Mouse (Mus musculus): ENCODE results near the gene Ppia.

DNA sequence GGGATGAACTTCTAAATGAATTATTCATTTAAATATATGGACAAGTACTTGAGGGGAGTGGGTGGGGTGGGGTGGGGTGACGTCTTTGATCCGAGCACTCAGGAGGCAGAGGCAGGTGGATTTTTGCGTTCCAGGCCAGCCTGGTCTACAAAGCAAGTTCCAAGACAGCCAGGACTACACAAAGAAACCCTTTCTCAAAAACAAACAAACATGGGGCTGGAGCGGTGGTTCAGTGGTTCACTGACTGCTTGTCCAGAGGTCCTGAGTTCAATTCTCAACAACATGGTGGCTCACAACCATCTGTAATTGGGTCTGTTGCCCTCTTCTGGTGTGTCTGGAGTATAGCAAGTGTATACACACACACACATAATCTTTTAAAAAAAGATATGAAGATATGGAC lies 30.2 kb downstream of the Ppia start:
- TF ChIP-seq CTCF (conservative IDR thresholded peaks at IDR 0.05 in 1 of 2, IDR thresholded peaks at IDR 0.05 in 1 of 2; ENCODE audit: low read depth in 2 of 2, low read length in 2 of 2) (no peak), POLR2A (IDR thresholded peaks at IDR 0.05; ENCODE audit: low read depth, low read length) (no peak), GABPA (IDR thresholded peaks at IDR 0.05; ENCODE audit: insufficient replicate concordance, low read depth, low read length) (no peak), MAZ (IDR thresholded peaks at IDR 0.05; ENCODE audit: low read depth, low read length) (no peak), SIN3A (IDR thresholded peaks at IDR 0.05; ENCODE audit: low read length) (no peak), MXI1 (IDR thresholded peaks at IDR 0.05; ENCODE audit: low read depth, low read length) (no peak), ZNF384 (IDR thresholded peaks at IDR 0.05; ENCODE audit: low read depth, low read length) (no peak)
